Mouse (Mus musculus): ENCODE measurements around the gene Timm44. TPM values are rescaled to one million over a fixed set of nuclear protein-coding genes. Genes with fewer than 3 reads are reported as not detected.

Gene Timm44
- polyA plus RNA-seq, 1 experiment from 2014 or later = 64.7 TPM

GRCm38 (mm10) chr8:4313254-4314124 lies 37.8 kb upstream of the Timm44 start:
- Histone ChIP-seq H3K27me3 (replicated peaks; ENCODE audit: low read depth, poor library complexity, severe bottlenecking) (no peaks in the 10 kb centered on the region), H3K27ac (replicated peaks) (no peak overlapping the region), H3K4me3 (no peak overlapping the region), H3K9me3 (no peaks in the 10 kb centered on the region), H3K4me1 (no peaks in the 10 kb centered on the region), H3K36me3 (replicated peaks) (peaks cover 62% of the 10 kb centered on the region)
- 88% methylated on average over 3 of the region's 3 CpGs for WGBS
- DNase-seq (ENCODE audit: low spot score) = no peak

DNA sequence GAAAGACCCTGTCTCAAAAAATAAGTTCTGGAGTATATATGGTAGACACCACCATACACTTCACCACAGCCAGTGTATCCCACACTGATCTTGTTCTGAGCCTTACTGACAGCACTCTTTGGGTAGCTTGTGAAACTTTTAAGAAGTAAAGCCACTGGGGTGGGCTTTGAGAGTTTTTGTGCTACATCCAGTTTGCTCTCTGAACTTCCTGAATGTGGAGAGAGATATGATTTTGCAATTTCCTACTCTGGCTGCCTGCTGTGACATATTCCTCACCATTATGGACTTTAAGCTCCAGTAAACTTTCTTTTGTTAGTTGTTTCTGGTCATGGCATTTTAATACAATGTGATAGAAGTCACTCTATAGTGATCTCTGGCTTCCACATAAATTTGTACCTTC lies 36.4 kb upstream of the Timm44 start:
- no peak for DNase-seq (ENCODE audit: low spot score)
- peaks cover 70% of the 10 kb centered on the region for H3K36me3 ChIP-seq (replicated peaks)

GRCm38 (mm10) chr8:4305838-4306237 lies 30.1 kb upstream of the Timm44 start:
- no peak for DNase-seq (ENCODE audit: low spot score)
- WGBS = 92% methylated on average over 2 of the region's 2 CpGs
- no peak overlapping the region for H3K27ac ChIP-seq (replicated peaks)
- no peak overlapping the region for H3K4me3 ChIP-seq
- H3K4me1 ChIP-seq = no peaks in the 10 kb centered on the region
- no peaks in the 10 kb centered on the region for H3K27me3 ChIP-seq (replicated peaks; ENCODE audit: low read depth, poor library complexity, severe bottlenecking)
- H3K9me3 ChIP-seq = no peaks in the 10 kb centered on the region
- H3K36me3 ChIP-seq (replicated peaks) = peaks cover 100% of the 10 kb centered on the region

More for the DNA sequence above, 36.4 kb upstream of the Timm44 start:
- Histone ChIP-seq H3K27me3 (replicated peaks; ENCODE audit: low read depth, poor library complexity, severe bottlenecking) (no peaks in the 10 kb centered on the region), H3K4me1 (no peaks in the 10 kb centered on the region), H3K9me3 (no peaks in the 10 kb centered on the region), H3K4me3 (no peak overlapping the region), H3K27ac (replicated peaks) (no peak overlapping the region)

- DNase-seq (ENCODE audit: low spot score) = no peak
- H3K9me3 ChIP-seq = no peaks in the 10 kb centered on the region
- H3K4me3 ChIP-seq = no peak overlapping the region
- H3K4me1 ChIP-seq = no peaks in the 10 kb centered on the region
- peaks cover 100% of the 10 kb centered on the region for H3K36me3 ChIP-seq (replicated peaks)
- no peaks in the 10 kb centered on the region for H3K27me3 ChIP-seq (replicated peaks; ENCODE audit: low read depth, poor library complexity, severe bottlenecking)
- no peak overlapping the region for H3K27ac ChIP-seq (replicated peaks)
- WGBS = 83% methylated on average over 3 of the region's 3 CpGs
These were observed 28.4 kb upstream of the Timm44 start for GRCm38 (mm10) chr8:4304124-4304547.

GRCm38 (mm10) chr8:4297822-4298221 lies 22.1 kb upstream of the Timm44 start:
- Histone ChIP-seq H3K4me3 (no peak overlapping the region), H3K9me3 (no peaks in the 10 kb centered on the region), H3K4me1 (no peaks in the 10 kb centered on the region), H3K27ac (replicated peaks) (no peak overlapping the region), H3K36me3 (replicated peaks) (peaks cover 100% of the 10 kb centered on the region), H3K27me3 (replicated peaks; ENCODE audit: low read depth, poor library complexity, severe bottlenecking) (no peaks in the 10 kb centered on the region)
- no peak for DNase-seq (ENCODE audit: low spot score)
- 95% methylated on average over 4 of the region's 4 CpGs for WGBS

DNA sequence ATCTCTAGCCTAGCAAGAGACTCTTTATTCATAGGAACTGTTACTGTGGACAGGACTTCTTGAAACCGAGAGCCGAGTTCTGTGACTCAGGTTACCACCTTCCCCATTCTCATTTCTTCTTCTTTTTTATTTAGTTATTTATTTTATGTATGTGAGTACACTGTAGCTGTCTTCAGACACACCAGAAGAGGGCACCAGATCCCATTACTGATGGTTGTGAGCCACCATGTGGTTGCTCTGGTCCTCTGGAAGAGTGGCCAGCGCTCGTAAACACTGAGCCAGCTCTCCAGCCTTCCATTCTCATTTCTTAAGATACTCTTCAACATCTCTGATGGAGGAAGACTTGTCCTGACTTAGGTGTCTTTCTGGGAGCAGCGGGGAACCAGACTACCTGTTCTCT lies 17.0 kb upstream of the Timm44 start:
- H3K4me3 ChIP-seq = no peak overlapping the region
- no peaks in the 10 kb centered on the region for H3K9me3 ChIP-seq
- H3K27ac ChIP-seq (replicated peaks) = no peak overlapping the region
- no peak for DNase-seq (ENCODE audit: low spot score)
- 92% methylated on average over 5 of the region's 5 CpGs for WGBS
- H3K27me3 ChIP-seq (replicated peaks; ENCODE audit: low read depth, poor library complexity, severe bottlenecking) = no peaks in the 10 kb centered on the region
- H3K4me1 ChIP-seq = no peaks in the 10 kb centered on the region
- peaks cover 100% of the 10 kb centered on the region for H3K36me3 ChIP-seq (replicated peaks)

DNA sequence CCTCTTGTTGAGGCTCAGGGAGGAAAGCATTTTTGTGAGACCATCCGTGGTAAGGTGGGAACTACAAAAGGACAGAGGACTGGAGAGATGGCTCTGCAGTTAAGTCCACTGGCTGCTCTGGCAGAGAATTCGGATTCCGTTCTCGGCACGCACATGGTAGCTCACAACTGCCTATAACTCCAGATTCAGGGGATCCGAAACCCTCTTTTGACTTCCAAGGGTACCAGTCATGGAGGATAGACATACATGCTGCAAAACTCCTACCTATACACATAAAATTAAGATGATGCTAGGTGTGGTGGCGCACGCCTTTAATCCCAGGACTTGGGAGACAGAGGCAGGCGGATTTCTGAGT lies 375 bp upstream of the Timm44 start:
- Histone ChIP-seq H3K27me3 (replicated peaks; ENCODE audit: low read depth, poor library complexity, severe bottlenecking) (no peaks in the 10 kb centered on the region), H3K27ac (replicated peaks) (peak overlapping the region; percentile 89), H3K9me3 (no peaks in the 10 kb centered on the region), H3K4me3 (peak overlapping the region; percentile 88), H3K4me1 (peaks cover 8% of the 10 kb centered on the region), H3K36me3 (replicated peaks) (peaks cover 31% of the 10 kb centered on the region)
- DNase-seq (ENCODE audit: low spot score) = no peak
- 29% methylated on average over 9 of the region's 9 CpGs for WGBS

- peaks cover 2% of the 10 kb centered on the region for H3K4me1 ChIP-seq
- no peak for DNase-seq (ENCODE audit: low spot score)
- H3K27me3 ChIP-seq (replicated peaks; ENCODE audit: low read depth, poor library complexity, severe bottlenecking) = no peaks in the 10 kb centered on the region
- H3K36me3 ChIP-seq (replicated peaks) = peaks cover 95% of the 10 kb centered on the region
- H3K9me3 ChIP-seq = no peaks in the 10 kb centered on the region
- H3K27ac ChIP-seq (replicated peaks) = no peak overlapping the region
- WGBS = 91% methylated on average over 6 of the region's 6 CpGs
- no peak overlapping the region for H3K4me3 ChIP-seq
These were observed 6.1 kb downstream of the Timm44 start for GRCm38 (mm10) chr8:4269609-4270008.

DNA sequence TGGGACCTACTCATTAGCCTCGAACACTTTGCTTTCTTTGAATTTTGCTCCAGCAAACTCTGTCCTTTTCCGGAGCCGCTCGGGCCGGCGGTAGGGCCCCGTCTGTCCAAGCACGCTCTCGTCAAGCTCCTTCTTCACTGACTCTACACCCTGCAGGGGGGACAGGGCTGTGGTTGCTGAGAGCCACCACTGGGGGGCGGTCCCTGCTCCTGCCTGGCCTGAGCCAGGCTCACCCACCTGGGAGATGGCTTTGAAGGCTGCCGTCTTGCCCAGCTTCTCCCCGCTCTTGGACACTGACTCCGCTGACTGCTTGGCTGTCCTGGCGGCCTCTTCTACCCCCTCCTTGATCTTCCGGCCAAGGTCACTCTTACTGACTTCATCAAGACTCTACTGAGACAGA lies 8.1 kb downstream of the Timm44 start:
- WGBS = 75% methylated on average over 15 of the region's 15 CpGs
- Histone ChIP-seq H3K4me3 (no peak overlapping the region), H3K27me3 (replicated peaks; ENCODE audit: low read depth, poor library complexity, severe bottlenecking) (no peaks in the 10 kb centered on the region), H3K27ac (replicated peaks) (no peak overlapping the region), H3K9me3 (no peaks in the 10 kb centered on the region), H3K36me3 (replicated peaks) (peaks cover 100% of the 10 kb centered on the region), H3K4me1 (no peaks in the 10 kb centered on the region)
- peak; percentile 49 for DNase-seq (ENCODE audit: low spot score)

- H3K27me3 ChIP-seq (replicated peaks; ENCODE audit: low read depth, poor library complexity, severe bottlenecking) = no peaks in the 10 kb centered on the region
- H3K4me1 ChIP-seq = no peaks in the 10 kb centered on the region
- no peak overlapping the region for H3K27ac ChIP-seq (replicated peaks)
- 91% methylated on average over 15 of the region's 15 CpGs for WGBS
- no peak for DNase-seq (ENCODE audit: low spot score)
- peaks cover 100% of the 10 kb centered on the region for H3K36me3 ChIP-seq (replicated peaks)
- H3K4me3 ChIP-seq = no peak overlapping the region
- H3K9me3 ChIP-seq = no peaks in the 10 kb centered on the region
These were observed 10.4 kb downstream of the Timm44 start for GRCm38 (mm10) chr8:4265160-4265914.

- no peak for DNase-seq (ENCODE audit: low spot score)
- Histone ChIP-seq H3K27me3 (replicated peaks; ENCODE audit: low read depth, poor library complexity, severe bottlenecking) (no peaks in the 10 kb centered on the region), H3K36me3 (replicated peaks) (peaks cover 87% of the 10 kb centered on the region), H3K27ac (replicated peaks) (no peak overlapping the region), H3K9me3 (no peaks in the 10 kb centered on the region), H3K4me3 (no peak overlapping the region), H3K4me1 (peaks cover 12% of the 10 kb centered on the region)
- WGBS = 90% methylated on average over 8 of the region's 8 CpGs
These were observed 12.5 kb downstream of the Timm44 start for GRCm38 (mm10) chr8:4263105-4263791.

DNA sequence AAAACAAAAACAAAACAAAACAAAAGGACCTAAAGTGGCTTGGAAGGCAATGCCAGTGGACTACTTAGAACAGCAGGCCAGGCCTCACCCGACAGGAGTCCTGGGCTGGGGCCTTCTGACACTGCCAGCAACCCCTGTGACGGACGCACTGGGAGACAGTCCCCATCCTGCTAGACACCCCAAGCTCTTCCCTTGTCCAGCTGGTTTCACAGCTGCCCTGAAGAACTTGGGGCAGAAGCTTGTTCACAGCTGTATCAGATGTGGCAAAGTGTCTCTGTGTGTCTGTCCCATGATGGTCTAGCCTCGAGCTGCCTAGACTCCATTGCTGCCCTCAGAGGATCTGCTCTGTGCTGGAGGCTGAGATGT lies 15.9 kb downstream of the Timm44 start:
- H3K36me3 ChIP-seq (replicated peaks) = peaks cover 86% of the 10 kb centered on the region
- peak overlapping the region; percentile 98 for H3K27ac ChIP-seq (replicated peaks)
- no peak for DNase-seq (ENCODE audit: low spot score)
- WGBS = 84% methylated on average over 4 of the region's 4 CpGs
- H3K4me3 ChIP-seq = peak overlapping the region; percentile 93
- peaks cover 28% of the 10 kb centered on the region for H3K4me1 ChIP-seq
- H3K9me3 ChIP-seq = no peaks in the 10 kb centered on the region
- H3K27me3 ChIP-seq (replicated peaks; ENCODE audit: low read depth, poor library complexity, severe bottlenecking) = no peaks in the 10 kb centered on the region

Data from embryonic facial prominence, embryonic 10.5 days (tissue).